Mouse (Mus musculus) erythroblast, embryonic 14.5 days (primary cell): ENCODE measurements around the gene Slc5a11. TPM values are rescaled to one million over a fixed set of nuclear protein-coding genes. Genes with fewer than 3 reads are reported as not detected.

Experiments used
- H3K27me3 ChIP-seq: 2 replicates; pipeline ENCODE4 v1.6.1; 2012; ENCODE audit warnings: inconsistent platforms; ENCODE audit not compliant: control insufficient read depth
- H3K36me3 ChIP-seq: 2 replicates; pipeline ENCODE4 v1.6.1; 2012; ENCODE audit warnings: mild to moderate bottlenecking, inconsistent platforms; ENCODE audit not compliant: control insufficient read depth
- H3K4me1 ChIP-seq: 2 replicates; pipeline ENCODE4 v1.6.1; 2012; ENCODE audit warnings: inconsistent platforms; ENCODE audit not compliant: control insufficient read depth
- H3K4me3 ChIP-seq: replicated peaks from 2 replicates; pipeline ENCODE3; 2012; ENCODE audit warnings: moderate library complexity, mild to moderate bottlenecking, inconsistent platforms
- H3K9me3 ChIP-seq: 2 replicates; pipeline ENCODE4 v1.6.1; 2012; ENCODE audit warnings: low read length, inconsistent platforms, mixed read lengths; ENCODE audit not compliant: control insufficient read depth
- GATA1 ChIP-seq: IDR thresholded peaks from 2 replicates; pipeline ENCODE4 v1.6.1; 2012; ENCODE audit warnings: low read length, inconsistent platforms, mixed read lengths
- TAL1 ChIP-seq: IDR thresholded peaks from 3 replicates; pipeline ENCODE4 v1.6.1; 2012; ENCODE audit warnings: low read length, inconsistent platforms, mixed read lengths
- polyA plus RNA-seq: library from polyadenylated mRNA; stranded (reverse); fragments of >175 nt; gene quantifications from 2 replicates; pipeline ENCODE4 v1.2.3, GENCODE M21; 2012

Slc5a11 gene
- polyA plus RNA-seq, 1 experiment: not detected

GRCm38 (mm10) chr7:123289176-123289575, 74.6 kb downstream of the Slc5a11 start:
- peaks cover 85% of the 10 kb centered on the region for H3K36me3 ChIP-seq
- H3K4me1 ChIP-seq: no peaks in the 10 kb centered on the region
- no peaks in the 10 kb centered on the region for H3K9me3 ChIP-seq
- no peaks in the 10 kb centered on the region for H3K27me3 ChIP-seq
- TF ChIP-seq GATA1: no peak
- H3K4me3 ChIP-seq: no peak overlapping the region

GRCm38 (mm10) chr7:123291942-123292341, 77.4 kb downstream of the Slc5a11 start:
- Histone ChIP-seq H3K9me3 (no peaks in the 10 kb centered on the region), H3K36me3 (peaks cover 86% of the 10 kb centered on the region), H3K27me3 (no peaks in the 10 kb centered on the region), H3K4me1 (no peaks in the 10 kb centered on the region), H3K4me3 (no peak overlapping the region)
- TF ChIP-seq TAL1 (no peak), GATA1 (no peak)

- Histone ChIP-seq H3K4me3 (no peak overlapping the region), H3K9me3 (no peaks in the 10 kb centered on the region), H3K4me1 (no peaks in the 10 kb centered on the region), H3K27me3 (no peaks in the 10 kb centered on the region), H3K36me3 (peaks cover 88% of the 10 kb centered on the region)
- TF ChIP-seq TAL1 (no peak), GATA1 (no peak)
Measured at GRCm38 (mm10) chr7:123293898-123294297, 79.3 kb downstream of the Slc5a11 start.

- TF ChIP-seq TAL1: no peak
- no peak for TF ChIP-seq GATA1
- H3K4me1 ChIP-seq: no peaks in the 10 kb centered on the region
- H3K36me3 ChIP-seq: peaks cover 89% of the 10 kb centered on the region
Measured at GRCm38 (mm10) chr7:123295423-123295822, 80.8 kb downstream of the Slc5a11 start.

GRCm38 (mm10) chr7:123296097-123296496, 81.5 kb downstream of the Slc5a11 start:
- Histone ChIP-seq H3K36me3 (peaks cover 86% of the 10 kb centered on the region), H3K27me3 (no peaks in the 10 kb centered on the region), H3K4me1 (no peaks in the 10 kb centered on the region), H3K9me3 (no peaks in the 10 kb centered on the region), H3K4me3 (no peak overlapping the region)
- TF ChIP-seq GATA1 (no peak), TAL1 (no peak)

More at GRCm38 (mm10) chr7:123295423-123295822, 80.8 kb downstream of the Slc5a11 start:
- no peak overlapping the region for H3K4me3 ChIP-seq
- no peaks in the 10 kb centered on the region for H3K9me3 ChIP-seq
- H3K27me3 ChIP-seq: no peaks in the 10 kb centered on the region

GRCm38 (mm10) chr7:123298225-123298624, 83.6 kb downstream of the Slc5a11 start:
- Histone ChIP-seq H3K4me1 (no peaks in the 10 kb centered on the region), H3K36me3 (peaks cover 76% of the 10 kb centered on the region), H3K9me3 (no peaks in the 10 kb centered on the region), H3K4me3 (no peak overlapping the region), H3K27me3 (no peaks in the 10 kb centered on the region)
- TF ChIP-seq TAL1 (no peak), GATA1 (no peak)

- H3K27me3 ChIP-seq: no peaks in the 10 kb centered on the region
Measured at GRCm38 (mm10) chr7:123300258-123300657, 85.7 kb downstream of the Slc5a11 start.

GRCm38 (mm10) chr7:123305397-123305796, 90.8 kb downstream of the Slc5a11 start:
- Histone ChIP-seq H3K9me3 (no peaks in the 10 kb centered on the region), H3K4me3 (no peak overlapping the region), H3K4me1 (no peaks in the 10 kb centered on the region), H3K27me3 (no peaks in the 10 kb centered on the region), H3K36me3 (peaks cover 74% of the 10 kb centered on the region)
- TF ChIP-seq GATA1: no peak
- TF ChIP-seq TAL1: no peak

More at GRCm38 (mm10) chr7:123300258-123300657, 85.7 kb downstream of the Slc5a11 start:
- Histone ChIP-seq H3K36me3 (peaks cover 73% of the 10 kb centered on the region), H3K9me3 (no peaks in the 10 kb centered on the region), H3K4me1 (no peaks in the 10 kb centered on the region), H3K4me3 (no peak overlapping the region)
- no peak for TF ChIP-seq TAL1

GRCm38 (mm10) chr7:123307236-123307635, 92.7 kb downstream of the Slc5a11 start:
- H3K4me1 ChIP-seq: no peaks in the 10 kb centered on the region
- no peak overlapping the region for H3K4me3 ChIP-seq
- peaks cover 89% of the 10 kb centered on the region for H3K36me3 ChIP-seq
- H3K9me3 ChIP-seq: no peaks in the 10 kb centered on the region
- TF ChIP-seq TAL1 (no peak), GATA1 (no peak)
- no peaks in the 10 kb centered on the region for H3K27me3 ChIP-seq

- Histone ChIP-seq H3K9me3 (no peaks in the 10 kb centered on the region), H3K27me3 (no peaks in the 10 kb centered on the region), H3K4me1 (no peaks in the 10 kb centered on the region), H3K4me3 (no peak overlapping the region), H3K36me3 (peaks cover 92% of the 10 kb centered on the region)
- TF ChIP-seq GATA1: no peak
- no peak for TF ChIP-seq TAL1
Measured at GRCm38 (mm10) chr7:123307887-123308558, 93.4 kb downstream of the Slc5a11 start.
